Mouse (Mus musculus) limb, embryonic 13.5 days (tissue): ENCODE measurements around the gene Crebrf. TPM values are rescaled to one million over a fixed set of nuclear protein-coding genes. Genes with fewer than 3 reads are reported as not detected.

ENCODE experiments used
- ATAC-seq: fragments of 200-750 bp; cut with Nextera tagmentation; 2 replicates; pipeline ENCODE4 v1.8.0; 2017; ENCODE audit warnings: low read depth, moderate number of reproducible peaks, moderate TSS enrichment; ENCODE audit not compliant: low FRiP score
- H3K27ac ChIP-seq: fragments of 300-500 bp; sonication (generic); 2 replicates; pipeline ENCODE4 v1.5.1; 2015; ENCODE audit warnings: inconsistent platforms, mild to moderate bottlenecking, moderate library complexity
- H3K27me3 ChIP-seq: fragments of 300-500 bp; sonication (generic); 2 replicates; pipeline ENCODE4 v1.6.1; 2015; ENCODE audit warnings: mild to moderate bottlenecking, inconsistent platforms
- H3K36me3 ChIP-seq: fragments of 300-500 bp; sonication (generic); 2 replicates; pipeline ENCODE4 v1.6.1; 2015; ENCODE audit warnings: inconsistent platforms, mild to moderate bottlenecking, moderate library complexity
- H3K4me1 ChIP-seq: fragments of 300-500 bp; sonication (generic); 2 replicates; pipeline ENCODE4 v1.6.1; 2015; ENCODE audit warnings: inconsistent platforms
- H3K4me2 ChIP-seq: fragments of 300-500 bp; sonication (generic); replicated peaks from 2 replicates; pipeline ENCODE4 v1.6.1; 2015; ENCODE audit warnings: inconsistent platforms, mild to moderate bottlenecking, moderate library complexity
- H3K4me3 ChIP-seq: fragments of 300-500 bp; sonication (generic); 2 replicates; pipeline ENCODE4 v1.5.1; 2015; ENCODE audit warnings: moderate library complexity, mild to moderate bottlenecking, inconsistent platforms
- H3K9ac ChIP-seq: fragments of 300-500 bp; sonication (generic); 2 replicates; pipeline ENCODE4 v1.6.1; 2015; ENCODE audit warnings: mild to moderate bottlenecking, inconsistent platforms
- H3K9me3 ChIP-seq: fragments of 300-500 bp; sonication (generic); 2 replicates; pipeline ENCODE4 v1.6.1; 2016; ENCODE audit warnings: inconsistent platforms
- WGBS: fragments of 180-500 bp; shearing (Covaris S2); methylation state at CpG from one replicate; pipeline ENCODE4 v1.1.7; 2015; 5-methylcytosine and 5-hydroxymethylcytosine counted together
- polyA plus RNA-seq: library from polyadenylated mRNA; unstranded; fragments of >200 nt; fragmentation: Nextera tagmentation; extraction: Ambion mirVana; gene quantifications from 2 replicates; pipeline ENCODE4 v1.2.1, GENCODE M21; 2015

Gene Crebrf
- polyA plus RNA-seq, 1 experiment from 2014 or later: 5.6 TPM

- ATAC-seq: no peak
- H3K4me1 ChIP-seq: no peaks in the 10 kb centered on the region
- H3K27ac ChIP-seq: no peak overlapping the region
- H3K4me2 ChIP-seq: no peak overlapping the region
- H3K36me3 ChIP-seq: no peaks in the 10 kb centered on the region
- H3K9me3 ChIP-seq: no peaks in the 10 kb centered on the region
- no peak overlapping the region for H3K4me3 ChIP-seq
- H3K27me3 ChIP-seq: no peaks in the 10 kb centered on the region; the same call in 1 of the 2 replicates
- no peak overlapping the region for H3K9ac ChIP-seq
- 74% methylated on average over 2 of the region's 2 CpGs for WGBS
These were observed 97.2 kb downstream of the Crebrf start for GRCm38 (mm10) chr17:26812607-26813006.

- Histone ChIP-seq H3K27ac (no peak overlapping the region), H3K4me1 (no peaks in the 10 kb centered on the region), H3K9ac (no peak overlapping the region), H3K4me2 (no peak overlapping the region), H3K9me3 (no peaks in the 10 kb centered on the region), H3K27me3 (peaks cover 4% of the 10 kb centered on the region; the same call in 1 of the 2 replicates), H3K4me3 (no peak overlapping the region), H3K36me3 (no peaks in the 10 kb centered on the region)
- 79% methylated on average over 9 of the region's 9 CpGs for WGBS
- no peak for ATAC-seq
These were observed 98.0 kb downstream of the Crebrf start for GRCm38 (mm10) chr17:26813497-26813896.

- H3K27me3 ChIP-seq: peaks cover 9% of the 10 kb centered on the region
- ATAC-seq: no peak
- no peak overlapping the region for H3K9ac ChIP-seq
- no peak overlapping the region for H3K4me3 ChIP-seq
- H3K4me1 ChIP-seq: no peaks in the 10 kb centered on the region
- no peak overlapping the region for H3K27ac ChIP-seq
- H3K36me3 ChIP-seq: no peaks in the 10 kb centered on the region
- H3K9me3 ChIP-seq: no peaks in the 10 kb centered on the region
- no peak overlapping the region for H3K4me2 ChIP-seq
- WGBS: 76% methylated on average over 6 of the region's 6 CpGs
These were observed 101.4 kb downstream of the Crebrf start for GRCm38 (mm10) chr17:26816810-26817209.

GRCm38 (mm10) chr17:26817776-26818175, 102.3 kb downstream of the Crebrf start:
- Histone ChIP-seq H3K36me3 (no peaks in the 10 kb centered on the region), H3K4me2 (no peak overlapping the region), H3K4me1 (no peaks in the 10 kb centered on the region), H3K27me3 (peaks cover 9% of the 10 kb centered on the region), H3K9me3 (no peaks in the 10 kb centered on the region), H3K4me3 (no peak overlapping the region), H3K27ac (no peak overlapping the region), H3K9ac (no peak overlapping the region)
- no peak for ATAC-seq

- no peak overlapping the region for H3K9ac ChIP-seq
- no peak overlapping the region for H3K27ac ChIP-seq
- no peak overlapping the region for H3K4me2 ChIP-seq
- H3K4me1 ChIP-seq: no peaks in the 10 kb centered on the region
- no peaks in the 10 kb centered on the region for H3K36me3 ChIP-seq
- no peak overlapping the region for H3K4me3 ChIP-seq
- H3K27me3 ChIP-seq: peaks cover 44% of the 10 kb centered on the region
- H3K9me3 ChIP-seq: no peaks in the 10 kb centered on the region
- ATAC-seq: no peak
- WGBS: 74% methylated on average over 15 of the region's 17 CpGs
These were observed 110.7 kb downstream of the Crebrf start for GRCm38 (mm10) chr17:26826131-26826530.

Other genes with a start within 250 kb of the Crebrf start
- 122 and 126 TPM in 2 replicates for gene Ergic1, start 154.2 kb upstream of the Crebrf start, polyA plus RNA-seq
- 17.5 and 18.9 TPM in 2 replicates for gene Dusp1, start 153.5 kb upstream of the Crebrf start, polyA plus RNA-seq
- gene Atp6v0e, start 52.4 kb upstream of the Crebrf start, polyA plus RNA-seq: 161 and 174 TPM in 2 replicates
- 56.2 and 61.8 TPM in 2 replicates for gene Bnip1, start 65.4 kb downstream of the Crebrf start, polyA plus RNA-seq
- not detected in 2 replicates for gene Nkx2-5, start 129.4 kb downstream of the Crebrf start, polyA plus RNA-seq
- 9.0 and 9.6 TPM in 2 replicates for gene Kifc5b, start 201.4 kb downstream of the Crebrf start, polyA plus RNA-seq
- 15.0 and 15.6 TPM in 2 replicates for gene Phf1, start 217.4 kb downstream of the Crebrf start, polyA plus RNA-seq
- 170 and 176 TPM in 2 replicates for gene Cuta, start 223.9 kb downstream of the Crebrf start, polyA plus RNA-seq
- gene Syngap1, start 225.6 kb downstream of the Crebrf start, polyA plus RNA-seq: 3.6 and 4.4 TPM in 2 replicates